Mouse (Mus musculus): ENCODE results near the gene S100a2.

S100a2 gene

GRCm38 (mm10) chr3:90589947-90590346, at the start of gene S100a2:
Gene S100a2 (plus strand): TSS chr3:90590247.
- in situ Hi-C loops (cut with MboI) = no loop called here

- in situ Hi-C loops (cut with MboI) = no loop called here
Measured at GRCm38 (mm10) chr3:90540904-90541303, 49.1 kb upstream of the S100a2 start.

- in situ Hi-C loops (cut with MboI) = no loop called here
Measured at GRCm38 (mm10) chr3:90549676-90550420, 40.2 kb upstream of the S100a2 start.

- in situ Hi-C loops (cut with MboI) = no loop called here
Measured at GRCm38 (mm10) chr3:90550421-90550790, 39.6 kb upstream of the S100a2 start.

- in situ Hi-C loops (cut with MboI) = no loop called here
Measured at GRCm38 (mm10) chr3:90552231-90552630, 37.8 kb upstream of the S100a2 start.

- in situ Hi-C loops (cut with MboI) = no loop called here
Measured at GRCm38 (mm10) chr3:90555954-90556353, 34.1 kb upstream of the S100a2 start.

- in situ Hi-C loops (cut with MboI) = no loop called here
Measured at GRCm38 (mm10) chr3:90560008-90560628, 29.9 kb upstream of the S100a2 start, which contains the start of gene S100a3. Gene S100a3 (plus strand): TSS chr3:90560578.

GRCm38 (mm10) chr3:90574691-90575090, 15.4 kb upstream of the S100a2 start:
- in situ Hi-C loops (cut with MboI) = no loop called here

- in situ Hi-C loops (cut with MboI) = no loop called here
Measured at GRCm38 (mm10) chr3:90575320-90575719, 14.7 kb upstream of the S100a2 start.

GRCm38 (mm10) chr3:90576351-90577001, 13.6 kb upstream of the S100a2 start:
- in situ Hi-C loops (cut with MboI) = no loop called here

- in situ Hi-C loops (cut with MboI) = no loop called here
Measured at GRCm38 (mm10) chr3:90579433-90579832, 10.6 kb upstream of the S100a2 start.

GRCm38 (mm10) chr3:90581141-90581540, 8.9 kb upstream of the S100a2 start:
- in situ Hi-C loops (cut with MboI) = loop anchor here (5.0 kb wide), 1 partner anchor 36 kb away; no protein-coding TSS in a partner anchor

GRCm38 (mm10) chr3:90582156-90582555, 7.9 kb upstream of the S100a2 start:
- in situ Hi-C loops (cut with MboI) = loop anchor here (5.0 kb wide), 1 partner anchor 35 kb away; no protein-coding TSS in a partner anchor

- in situ Hi-C loops (cut with MboI) = loop anchor here (5.0 kb wide), 1 partner anchor 35 kb away; no protein-coding TSS in a partner anchor
Measured at GRCm38 (mm10) chr3:90582556-90582955, 7.5 kb upstream of the S100a2 start.

GRCm38 (mm10) chr3:90583893-90584292, 6.2 kb upstream of the S100a2 start:
- in situ Hi-C loops (cut with MboI) = loop anchor here (5.0 kb wide), 1 partner anchor 33 kb away; no protein-coding TSS in a partner anchor

- in situ Hi-C loops (cut with MboI) = no loop called here
Measured at GRCm38 (mm10) chr3:90585595-90585994, 4.5 kb upstream of the S100a2 start.

- in situ Hi-C loops (cut with MboI) = no loop called here
Measured at GRCm38 (mm10) chr3:90586016-90586643, 3.9 kb upstream of the S100a2 start.

GRCm38 (mm10) chr3:90586906-90587305, 3.1 kb upstream of the S100a2 start:
- in situ Hi-C loops (cut with MboI) = no loop called here

- in situ Hi-C loops (cut with MboI) = no loop called here
Measured at GRCm38 (mm10) chr3:90587361-90588101, 2.5 kb upstream of the S100a2 start.

- in situ Hi-C loops (cut with MboI) = no loop called here
Measured at GRCm38 (mm10) chr3:90589390-90589789, 657 bp upstream of the S100a2 start.

GRCm38 (mm10) chr3:90594466-90594865, 4.4 kb downstream of the S100a2 start:
- in situ Hi-C loops (cut with MboI) = no loop called here

Measured in mature B cell (primary cell).